Mouse (Mus musculus): ENCODE measurements around the gene Dus2. TPM values are rescaled to one million over a fixed set of nuclear protein-coding genes. Genes with fewer than 3 reads are reported as not detected.

Dus2 gene
- polyA plus RNA-seq, 1 experiment, result 30.4 TPM

DNA sequence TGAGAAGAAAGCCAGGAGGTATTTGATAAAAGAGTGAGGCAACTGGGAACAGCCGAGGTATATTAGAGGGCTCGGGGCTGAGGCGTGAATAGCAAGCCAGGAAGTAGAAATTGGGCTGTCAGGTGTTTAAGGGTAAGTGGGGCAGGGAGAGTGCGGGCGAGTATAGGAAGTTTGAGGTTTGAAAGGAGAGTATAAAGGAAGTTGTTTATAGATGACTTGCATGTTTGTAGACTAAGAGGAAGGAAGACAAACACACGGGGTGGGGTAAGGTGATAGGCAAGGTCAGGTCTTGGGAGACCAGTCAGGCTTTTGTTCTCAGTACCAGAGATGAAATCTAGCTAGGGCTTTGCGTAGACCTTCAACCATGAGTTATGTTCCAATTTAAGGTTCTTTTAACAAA lies 26.0 kb downstream of the Dus2 start:
- H3K36me3 ChIP-seq (ENCODE audit: control insufficient read depth, insufficient read depth), result peaks cover 6% of the 10 kb centered on the region
- TF ChIP-seq POLR2A (IDR thresholded peaks at IDR 0.05; ENCODE audit: insufficient read length, low read depth), result no peak
- TF ChIP-seq REST (IDR thresholded peaks at IDR 0.05; ENCODE audit: insufficient read depth, insufficient read length), result no peak
- TF ChIP-seq E2F4 (IDR thresholded peaks at IDR 0.05; ENCODE audit: insufficient read depth), result no peak
- TF ChIP-seq MYOD1 (IDR thresholded peaks at IDR 0.05; ENCODE audit: control insufficient read depth in 1 of 3, insufficient read length in 2 of 3, low read depth in 2 of 3), result no peak
- TF ChIP-seq SRF (IDR thresholded peaks at IDR 0.05; ENCODE audit: control insufficient read depth, insufficient read length, low read depth), result no peak
- TF ChIP-seq CEBPB (IDR thresholded peaks at IDR 0.05; ENCODE audit: insufficient read depth, poor library complexity, severe bottlenecking), result no peak
- TF ChIP-seq MYOG (IDR thresholded peaks at IDR 0.05; ENCODE audit: control insufficient read depth in 1 of 3, insufficient read depth in 1 of 3, insufficient read length in 2 of 3, low read depth in 2 of 3), result no peak
- TF ChIP-seq USF1 (IDR thresholded peaks at IDR 0.05; ENCODE audit: low read depth), result no peak
- no peak for TF ChIP-seq TCF12 (IDR thresholded peaks at IDR 0.05; ENCODE audit: insufficient read depth, poor library complexity, severe bottlenecking)
- no peak for TF ChIP-seq TCF3 (IDR thresholded peaks at IDR 0.05; ENCODE audit: insufficient read length, low read depth)
- no peak for TF ChIP-seq MAX (IDR thresholded peaks at IDR 0.05; ENCODE audit: low read depth)
- TF ChIP-seq POLR2AphosphoS2 (IDR thresholded peaks at IDR 0.05; ENCODE audit: insufficient read length, low read depth), result no peak

DNA sequence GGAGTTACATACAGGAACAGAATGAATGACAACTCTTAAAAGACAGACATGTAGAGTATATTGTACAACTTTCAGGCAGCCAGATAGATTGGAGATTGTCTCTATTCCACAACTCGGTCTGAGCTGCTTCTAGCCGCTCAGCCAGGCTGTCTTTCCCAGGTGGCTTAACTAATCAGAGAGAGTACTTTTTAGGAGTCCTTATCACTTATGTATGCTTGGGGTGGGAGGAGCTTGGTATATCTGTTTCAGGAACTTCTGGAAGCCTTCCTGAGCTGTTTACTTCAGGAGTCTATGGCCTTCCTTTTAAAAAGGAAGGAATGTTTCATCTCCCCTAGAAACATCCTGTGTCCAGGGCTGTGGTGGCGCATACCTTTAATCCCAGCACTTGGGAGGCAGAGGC lies 26.9 kb downstream of the Dus2 start:
- H3K36me3 ChIP-seq (ENCODE audit: control insufficient read depth, insufficient read depth), result peaks cover 6% of the 10 kb centered on the region
- H3K27me3 ChIP-seq (ENCODE audit: control insufficient read depth, insufficient read depth, insufficient read length), result no peaks in the 10 kb centered on the region
- TF ChIP-seq TCF12 (IDR thresholded peaks at IDR 0.05; ENCODE audit: insufficient read depth, poor library complexity, severe bottlenecking) (no peak), MYOD1 (IDR thresholded peaks at IDR 0.05; ENCODE audit: control insufficient read depth in 1 of 3, insufficient read length in 2 of 3, low read depth in 2 of 3) (no peak), REST (IDR thresholded peaks at IDR 0.05; ENCODE audit: insufficient read depth, insufficient read length) (no peak), SRF (IDR thresholded peaks at IDR 0.05; ENCODE audit: control insufficient read depth, insufficient read length, low read depth) (no peak), POLR2AphosphoS2 (IDR thresholded peaks at IDR 0.05; ENCODE audit: insufficient read length, low read depth) (no peak), USF1 (IDR thresholded peaks at IDR 0.05; ENCODE audit: low read depth) (no peak), E2F4 (IDR thresholded peaks at IDR 0.05; ENCODE audit: insufficient read depth) (no peak), POLR2A (IDR thresholded peaks at IDR 0.05; ENCODE audit: insufficient read length, low read depth) (no peak)
- no peaks in the 10 kb centered on the region for H3K79me2 ChIP-seq (ENCODE audit: control insufficient read depth, insufficient read depth)
- no peak overlapping the region for H3K4me3 ChIP-seq
- no peak overlapping the region for H3ac ChIP-seq (ENCODE audit: control insufficient read depth, insufficient read length)
- no peak overlapping the region for H3K4me2 ChIP-seq (ENCODE audit: low read depth)

More for the DNA sequence above, 26.0 kb downstream of the Dus2 start:
- Histone ChIP-seq H3K4me3 (no peak overlapping the region), H3K79me2 (ENCODE audit: control insufficient read depth, insufficient read depth) (no peaks in the 10 kb centered on the region), H3K4me2 (ENCODE audit: low read depth) (no peak overlapping the region), H3K27me3 (ENCODE audit: control insufficient read depth, insufficient read depth, insufficient read length) (no peaks in the 10 kb centered on the region), H3ac (ENCODE audit: control insufficient read depth, insufficient read length) (no peak overlapping the region)

DNA sequence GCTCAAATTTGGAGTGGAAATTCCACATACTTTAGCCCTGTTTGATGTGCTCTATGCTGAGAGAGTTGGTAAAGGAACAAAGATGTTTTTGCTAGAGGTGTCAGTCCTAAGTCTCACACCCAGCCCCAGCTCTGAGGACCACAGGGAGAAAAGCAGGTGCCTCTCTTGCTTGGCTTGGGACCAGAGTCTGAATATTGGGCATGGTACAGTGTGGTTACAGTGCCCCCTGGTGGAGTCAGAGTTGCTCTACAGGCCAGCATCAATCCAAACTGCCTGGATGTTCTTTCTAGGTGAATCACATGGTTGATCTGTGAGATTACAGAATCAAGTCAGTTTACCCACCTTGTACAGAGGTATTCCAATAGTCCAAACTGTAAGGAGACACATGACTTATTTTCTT lies 31.3 kb downstream of the Dus2 start:
- Histone ChIP-seq H3K36me3 (ENCODE audit: control insufficient read depth, insufficient read depth) (peaks cover 9% of the 10 kb centered on the region), H3K27me3 (ENCODE audit: control insufficient read depth, insufficient read depth, insufficient read length) (no peaks in the 10 kb centered on the region), H3K4me3 (no peak overlapping the region), H3K4me2 (ENCODE audit: low read depth) (no peak overlapping the region), H3ac (ENCODE audit: control insufficient read depth, insufficient read length) (no peak overlapping the region), H3K79me2 (ENCODE audit: control insufficient read depth, insufficient read depth) (no peaks in the 10 kb centered on the region)
- no peak for TF ChIP-seq REST (IDR thresholded peaks at IDR 0.05; ENCODE audit: insufficient read depth, insufficient read length)
- no peak for TF ChIP-seq CEBPB (IDR thresholded peaks at IDR 0.05; ENCODE audit: insufficient read depth, poor library complexity, severe bottlenecking)
- no peak for TF ChIP-seq POLR2AphosphoS2 (IDR thresholded peaks at IDR 0.05; ENCODE audit: insufficient read length, low read depth)
- TF ChIP-seq SRF (IDR thresholded peaks at IDR 0.05; ENCODE audit: control insufficient read depth, insufficient read length, low read depth), result no peak
- TF ChIP-seq MAX (IDR thresholded peaks at IDR 0.05; ENCODE audit: low read depth), result no peak
- no peak for TF ChIP-seq POLR2A (IDR thresholded peaks at IDR 0.05; ENCODE audit: insufficient read length, low read depth)
- no peak for TF ChIP-seq MYOG (IDR thresholded peaks at IDR 0.05; ENCODE audit: control insufficient read depth in 1 of 3, insufficient read depth in 1 of 3, insufficient read length in 2 of 3, low read depth in 2 of 3)
- no peak for TF ChIP-seq MYOD1 (IDR thresholded peaks at IDR 0.05; ENCODE audit: control insufficient read depth in 1 of 3, insufficient read length in 2 of 3, low read depth in 2 of 3)
- no peak for TF ChIP-seq TCF3 (IDR thresholded peaks at IDR 0.05; ENCODE audit: insufficient read length, low read depth)
- no peak for TF ChIP-seq USF1 (IDR thresholded peaks at IDR 0.05; ENCODE audit: low read depth)
- TF ChIP-seq E2F4 (IDR thresholded peaks at IDR 0.05; ENCODE audit: insufficient read depth), result no peak
- no peak for TF ChIP-seq TCF12 (IDR thresholded peaks at IDR 0.05; ENCODE audit: insufficient read depth, poor library complexity, severe bottlenecking)

DNA sequence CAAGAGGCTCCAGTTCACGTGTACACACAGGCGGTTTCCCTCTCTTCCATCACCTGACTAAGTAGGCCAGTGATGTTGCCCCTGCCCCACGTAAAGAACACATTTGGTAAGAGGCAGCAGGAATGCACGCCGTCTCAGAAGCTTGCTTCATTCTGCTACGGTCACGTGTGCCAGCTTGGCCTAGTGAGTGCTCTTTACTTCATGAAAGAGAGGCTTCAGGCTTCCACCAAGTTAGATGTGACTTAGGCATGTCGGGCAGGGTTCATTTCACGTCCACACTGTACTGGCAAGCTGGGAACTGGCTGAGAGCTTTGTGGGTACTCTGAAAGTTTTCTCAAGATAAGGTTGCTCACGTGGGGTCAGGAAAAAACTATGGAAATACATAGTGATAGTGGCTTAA lies 47.6 kb downstream of the Dus2 start:
- Histone ChIP-seq H3K79me2 (ENCODE audit: control insufficient read depth, insufficient read depth) (no peaks in the 10 kb centered on the region), H3K36me3 (ENCODE audit: control insufficient read depth, insufficient read depth) (peaks cover 9% of the 10 kb centered on the region), H3K27me3 (ENCODE audit: control insufficient read depth, insufficient read depth, insufficient read length) (no peaks in the 10 kb centered on the region), H3K4me2 (ENCODE audit: low read depth) (no peak overlapping the region), H3ac (ENCODE audit: control insufficient read depth, insufficient read length) (no peak overlapping the region), H3K4me3 (no peak overlapping the region)
- TF ChIP-seq MYOD1 (IDR thresholded peaks at IDR 0.05; ENCODE audit: control insufficient read depth in 1 of 3, insufficient read length in 2 of 3, low read depth in 2 of 3) (no peak), TCF12 (IDR thresholded peaks at IDR 0.05; ENCODE audit: insufficient read depth, poor library complexity, severe bottlenecking) (no peak)

DNA sequence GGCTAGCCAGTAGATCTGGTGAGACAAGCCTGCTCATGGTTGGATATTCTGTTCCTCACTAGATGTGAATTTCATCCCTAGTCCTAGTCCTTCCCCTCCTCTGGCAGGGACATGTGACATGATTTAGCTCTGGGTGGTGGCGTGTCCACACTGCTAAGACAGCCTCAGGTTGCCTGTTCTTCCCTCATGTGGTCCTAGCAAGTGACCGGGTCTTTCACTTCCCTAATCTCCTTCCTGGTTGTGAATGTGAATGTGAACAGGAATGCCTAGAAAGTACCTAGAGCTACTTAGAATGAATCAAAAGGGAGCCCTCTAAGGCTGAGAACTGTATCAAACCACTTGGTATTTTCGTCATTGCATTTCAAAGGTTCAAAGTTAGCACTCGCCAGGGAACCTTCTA lies 48.5 kb downstream of the Dus2 start:
- H3ac ChIP-seq (ENCODE audit: control insufficient read depth, insufficient read length), result no peak overlapping the region
- no peaks in the 10 kb centered on the region for H3K27me3 ChIP-seq (ENCODE audit: control insufficient read depth, insufficient read depth, insufficient read length)
- H3K36me3 ChIP-seq (ENCODE audit: control insufficient read depth, insufficient read depth), result peaks cover 4% of the 10 kb centered on the region
- no peaks in the 10 kb centered on the region for H3K79me2 ChIP-seq (ENCODE audit: control insufficient read depth, insufficient read depth)
- TF ChIP-seq REST (IDR thresholded peaks at IDR 0.05; ENCODE audit: insufficient read depth, insufficient read length) (no peak), POLR2A (IDR thresholded peaks at IDR 0.05; ENCODE audit: insufficient read length, low read depth) (no peak), TCF3 (IDR thresholded peaks at IDR 0.05; ENCODE audit: insufficient read length, low read depth) (no peak), MAX (IDR thresholded peaks at IDR 0.05; ENCODE audit: low read depth) (no peak), USF1 (IDR thresholded peaks at IDR 0.05; ENCODE audit: low read depth) (no peak), MYOD1 (IDR thresholded peaks at IDR 0.05; ENCODE audit: control insufficient read depth in 1 of 3, insufficient read length in 2 of 3, low read depth in 2 of 3) (no peak), TCF12 (IDR thresholded peaks at IDR 0.05; ENCODE audit: insufficient read depth, poor library complexity, severe bottlenecking) (no peak), CEBPB (IDR thresholded peaks at IDR 0.05; ENCODE audit: insufficient read depth, poor library complexity, severe bottlenecking) (no peak), SRF (IDR thresholded peaks at IDR 0.05; ENCODE audit: control insufficient read depth, insufficient read length, low read depth) (no peak), MYOG (IDR thresholded peaks at IDR 0.05; ENCODE audit: control insufficient read depth in 1 of 3, insufficient read depth in 1 of 3, insufficient read length in 2 of 3, low read depth in 2 of 3) (no peak), E2F4 (IDR thresholded peaks at IDR 0.05; ENCODE audit: insufficient read depth) (no peak), POLR2AphosphoS2 (IDR thresholded peaks at IDR 0.05; ENCODE audit: insufficient read length, low read depth) (no peak)
- no peak overlapping the region for H3K4me2 ChIP-seq (ENCODE audit: low read depth)
- H3K4me3 ChIP-seq, result no peak overlapping the region

Measured in myocyte (in vitro differentiated cells).